Mouse (Mus musculus) mesoderm, embryonic 11.5 days (tissue): ENCODE measurements around the gene Sp3.
"Not testable (repeated sequence)": the region's sequence is repeated elsewhere in the genome, so short reads cannot be mapped to it uniquely, and the experiment has no call there.

Experiments used
- DNase-seq: peaks from one replicate; pipeline ENCODE4 v3.0.0-alpha.2; 2012; ENCODE audit warnings: low read depth, low spot score

The Sp3 gene

GRCm38 (mm10) chr2:72980337-72981074 lies at the start of gene Sp3:
Gene Sp3, minus strand, starts transcription at chr2:72980446.
- DNase-seq: peak; percentile 98

DNA sequence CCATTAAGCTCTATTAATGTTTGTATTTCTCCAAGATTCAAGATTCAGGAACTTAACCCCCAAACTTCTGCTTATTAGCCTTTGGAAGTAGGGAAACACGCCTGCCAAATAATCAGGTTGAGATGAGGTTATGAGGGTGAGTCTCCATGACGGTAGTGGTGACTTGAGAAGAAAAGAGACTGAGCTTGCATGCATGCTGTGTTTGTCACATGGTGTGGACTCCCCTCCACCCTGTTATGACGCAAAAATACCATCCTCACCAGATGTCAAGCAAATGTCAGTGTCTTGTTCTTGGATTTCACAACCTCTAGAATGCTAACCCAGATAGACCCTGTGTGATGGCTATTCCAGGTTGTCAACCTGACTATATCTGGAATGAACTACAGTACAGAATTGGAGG lies 49.6 kb upstream of the Sp3 start:
- DNase-seq: no peak

- no peak for DNase-seq
These were observed 47.8 kb upstream of the Sp3 start for GRCm38 (mm10) chr2:73028019-73028418.

DNA sequence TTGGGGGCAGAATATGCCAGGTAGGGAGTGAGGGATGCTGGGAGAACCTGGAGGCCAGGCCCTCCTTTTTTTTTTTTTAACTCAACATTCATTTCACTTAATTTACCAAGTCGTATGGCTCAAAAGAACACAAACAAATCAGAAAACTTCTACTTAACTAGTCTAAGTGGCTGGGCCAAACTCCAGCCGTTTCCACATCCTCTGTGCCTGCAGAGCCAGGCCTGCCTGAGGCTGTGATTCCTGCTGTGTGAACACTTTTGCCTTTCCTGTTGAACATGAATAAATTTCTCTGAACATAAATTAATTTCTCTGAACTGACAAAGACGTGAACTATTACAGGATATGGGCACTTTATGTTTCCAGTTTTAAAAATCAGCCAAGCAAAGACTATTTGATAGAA lies 46.9 kb upstream of the Sp3 start:
- no peak for DNase-seq

DNA sequence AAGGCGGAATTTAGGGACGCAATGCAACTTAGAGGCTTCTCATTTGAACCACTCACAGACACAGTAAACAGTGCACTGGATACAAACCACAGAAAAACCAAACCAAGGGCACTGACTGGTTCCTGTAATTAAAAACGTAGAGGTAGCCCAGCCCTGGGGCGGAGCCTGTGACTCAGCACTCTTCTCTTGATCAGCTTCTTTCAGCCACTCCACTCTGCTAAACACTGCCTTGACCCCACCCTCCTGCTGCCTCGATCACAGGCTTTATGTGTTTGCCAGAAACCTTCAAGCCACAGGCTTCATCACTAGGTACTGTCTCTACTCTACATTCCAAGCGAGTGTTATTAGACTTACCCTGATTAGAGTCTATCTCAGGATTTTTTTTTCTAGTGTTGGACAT lies 43.6 kb upstream of the Sp3 start:
- no peak for DNase-seq

GRCm38 (mm10) chr2:73021046-73021445 lies 40.8 kb upstream of the Sp3 start:
- no peak for DNase-seq

- no peak for DNase-seq
These were observed 39.3 kb upstream of the Sp3 start for GRCm38 (mm10) chr2:73019371-73020146.

- not testable (repeated sequence) for DNase-seq
These were observed 33.8 kb upstream of the Sp3 start for GRCm38 (mm10) chr2:73014063-73014462.

- peak; percentile 55 for DNase-seq
These were observed 32.4 kb upstream of the Sp3 start for GRCm38 (mm10) chr2:73012636-73013035.

DNA sequence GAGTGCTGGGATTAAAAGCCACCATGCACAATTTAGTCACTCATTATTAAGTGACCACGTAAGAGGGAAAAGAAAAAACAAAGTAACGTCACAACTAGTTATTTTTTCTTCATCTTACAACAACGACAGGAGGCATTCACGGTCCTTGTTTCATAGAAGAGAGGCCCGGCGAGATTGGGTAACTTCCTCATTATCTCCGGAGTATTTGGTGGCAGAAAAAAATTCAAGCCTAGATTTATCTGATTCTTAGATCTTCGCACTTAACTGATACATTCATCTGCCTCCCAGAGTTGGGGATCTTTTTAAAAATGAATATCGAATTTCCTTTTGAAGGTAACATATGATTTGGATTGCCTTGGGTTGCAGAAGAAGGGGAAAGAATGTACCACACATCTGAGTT lies 27.2 kb upstream of the Sp3 start:
- no peak for DNase-seq

GRCm38 (mm10) chr2:73005611-73006515 lies 25.6 kb upstream of the Sp3 start:
- DNase-seq: no peak

- DNase-seq: peak; percentile 37
These were observed 23.8 kb upstream of the Sp3 start for GRCm38 (mm10) chr2:73003751-73004717.

- no peak for DNase-seq
These were observed 22.8 kb upstream of the Sp3 start for GRCm38 (mm10) chr2:73003049-73003448.

DNA sequence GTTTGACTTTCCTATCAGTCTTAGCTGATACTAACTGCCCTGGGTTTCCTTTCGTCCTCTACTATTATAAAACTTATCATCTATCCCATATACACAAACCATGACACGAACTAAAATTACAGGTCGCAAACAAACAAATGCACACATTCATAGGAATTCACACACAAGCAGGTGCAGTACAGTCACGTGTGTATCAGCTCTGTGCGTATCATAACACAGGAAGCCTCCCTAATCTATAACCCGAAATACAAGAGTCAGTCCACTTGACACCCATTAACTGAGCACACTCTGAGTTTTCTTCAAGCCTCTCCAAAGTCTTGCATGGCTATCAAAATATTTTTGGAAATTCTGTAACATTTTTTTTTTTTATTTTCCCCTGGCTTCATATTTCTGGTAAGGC lies 22.2 kb upstream of the Sp3 start:
- no peak for DNase-seq

DNA sequence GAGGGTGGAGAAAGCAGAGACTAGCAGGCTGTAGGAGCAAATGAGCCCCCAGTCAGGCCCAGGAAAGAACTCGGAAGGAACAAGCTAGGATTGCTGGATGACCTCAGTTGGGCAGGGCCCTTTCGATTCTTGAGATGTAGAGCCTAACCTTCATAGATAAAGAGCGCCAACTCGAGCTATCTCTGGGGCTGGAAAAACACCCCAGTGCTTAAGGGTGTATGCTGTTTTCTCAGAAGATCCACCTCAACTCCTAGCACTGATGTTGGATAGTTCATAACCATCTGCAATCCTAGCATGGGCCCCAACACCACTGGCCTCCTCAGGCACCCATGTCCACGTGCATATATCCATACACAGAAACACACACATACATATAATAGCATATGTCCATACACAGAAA lies 21.7 kb upstream of the Sp3 start:
- DNase-seq: no peak

- DNase-seq: peak; percentile 47
These were observed 19.9 kb upstream of the Sp3 start for GRCm38 (mm10) chr2:73000194-73000593.

DNA sequence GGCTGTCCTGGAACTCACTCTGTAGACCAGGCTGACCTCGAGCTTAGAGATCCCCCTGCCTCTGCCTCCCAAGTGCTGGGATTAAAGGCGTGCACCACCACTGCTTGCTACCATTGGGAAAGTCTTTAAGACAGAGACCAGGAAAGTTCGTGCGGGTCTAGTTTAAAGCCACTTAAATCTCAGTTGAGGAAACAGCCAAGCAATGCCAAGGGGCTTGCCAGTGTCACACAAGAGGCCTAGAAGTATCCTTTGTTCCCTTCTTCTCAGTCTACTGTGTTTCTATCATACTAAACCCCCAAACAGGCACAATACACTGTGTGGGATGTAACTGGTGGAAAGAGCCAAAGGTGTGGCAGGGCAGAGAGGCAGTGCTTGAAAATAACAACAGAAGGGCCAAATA lies 17.3 kb upstream of the Sp3 start:
- DNase-seq: no peak

- no peak for DNase-seq
These were observed 16.6 kb upstream of the Sp3 start for GRCm38 (mm10) chr2:72996808-72997378.

DNA sequence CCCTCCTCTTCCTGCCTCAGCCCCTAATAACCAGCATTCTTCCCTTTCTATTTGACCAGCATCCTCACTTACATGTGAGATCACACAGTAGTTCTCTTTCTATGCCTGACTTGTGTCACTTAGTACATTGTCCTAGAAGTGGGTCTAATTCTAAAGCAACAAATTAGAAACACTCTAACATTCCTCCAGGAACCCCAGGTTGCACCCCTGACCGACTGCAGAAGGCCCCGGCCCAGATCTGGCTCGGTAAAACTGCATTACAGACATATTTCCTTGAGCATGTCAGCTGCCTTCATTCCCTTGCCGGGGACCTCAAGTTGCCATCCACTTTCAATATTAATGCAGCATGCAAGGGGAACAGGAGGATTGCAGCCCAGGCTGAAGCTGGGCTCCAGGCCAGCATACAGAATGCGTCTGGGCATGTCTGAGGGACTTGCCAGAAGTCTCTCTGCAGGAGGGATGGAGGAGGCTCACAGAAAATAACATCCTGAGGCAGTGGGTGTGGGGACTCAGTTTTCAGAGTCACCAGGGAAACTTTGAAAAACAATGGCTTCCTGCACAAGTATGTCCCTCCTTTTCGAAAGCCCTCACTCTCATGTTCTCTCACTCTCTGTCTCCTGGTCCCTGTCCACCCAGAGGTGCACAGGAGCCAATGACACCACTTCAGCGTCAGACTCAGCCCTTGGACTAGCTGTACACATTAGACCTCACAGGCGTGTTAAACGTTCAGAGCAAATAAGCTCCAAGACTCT lies 15.3 kb upstream of the Sp3 start:
- DNase-seq: peak; percentile 26

GRCm38 (mm10) chr2:72994165-72994564 lies 13.9 kb upstream of the Sp3 start:
- DNase-seq: no peak
